Mouse (Mus musculus) heart, adult 2 months (tissue): ENCODE data around the gene Ccdc137.

Experiments
- CTCF ChIP-seq: fragments of 200-600 bp; IDR thresholded peaks from 2 replicates; pipeline ENCODE4 v1.8.1; 2022; ENCODE audit warnings: antibody characterized with exemption, mild to moderate bottlenecking, moderate library complexity
- EP300 ChIP-seq: fragments of 200-500 bp; IDR thresholded peaks from 2 replicates; pipeline ENCODE4 v1.6.1; 2011; ENCODE audit warnings: low read depth, low read length, control low read depth; ENCODE audit not compliant: insufficient read depth

- TF ChIP-seq CTCF, result no peak
- no peak for TF ChIP-seq EP300
Measured at GRCm38 (mm10) chr11:120498891-120499290, 41.0 kb downstream of the Ccdc137 start.
